Mouse (Mus musculus): ENCODE measurements around the gene Smim14. TPM values are rescaled to one million over a fixed set of nuclear protein-coding genes. Genes with fewer than 3 reads are reported as not detected.
"Not testable (repeated sequence)": the region's sequence is repeated elsewhere in the genome, so short reads cannot be mapped to it uniquely, and the experiment has no call there.

Gene Smim14
- total RNA-seq, 2 experiments from 2014 or later: 115 to 117 TPM

DNA sequence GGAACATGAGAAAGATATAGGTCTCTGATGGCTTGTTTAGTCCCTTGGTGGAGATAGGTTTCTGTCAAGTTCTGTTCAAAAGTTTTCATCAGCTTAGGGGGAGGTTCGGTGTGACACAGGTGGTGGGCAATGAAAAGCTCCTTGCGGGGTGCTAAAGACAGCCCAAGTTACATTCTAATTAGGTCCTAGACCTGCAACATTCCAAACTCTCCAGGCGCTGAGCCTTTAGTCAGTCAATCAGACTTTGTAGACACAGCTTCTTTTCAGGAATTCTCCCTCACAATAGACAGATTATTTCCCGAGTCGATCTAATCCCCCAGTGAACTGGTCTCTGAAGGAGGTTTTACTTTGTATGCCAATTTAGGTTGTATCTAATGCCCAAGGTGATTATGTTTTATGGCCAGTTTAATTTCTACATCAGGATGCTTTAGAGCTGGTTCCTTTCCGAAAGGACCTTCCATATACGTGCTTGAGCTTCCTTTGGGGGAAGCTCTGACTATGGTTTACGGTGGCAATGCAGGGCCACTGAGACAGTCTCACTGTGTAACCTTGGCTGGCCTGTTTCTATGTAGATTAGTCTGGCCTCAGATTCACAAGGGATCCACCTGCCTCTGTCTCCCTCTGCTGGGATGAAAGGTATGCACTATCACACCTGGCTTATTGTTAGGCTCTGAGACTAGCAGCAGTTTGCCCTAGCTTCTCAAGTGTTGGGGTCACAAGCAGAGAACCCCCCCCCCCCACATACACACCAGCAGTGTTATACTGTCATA, 11.1 kb downstream of the Smim14 start:
- no peak for DNase-seq (ENCODE audit: low spot score in 2 of 2)

GRCm38 (mm10) chr5:65524831-65525230, 12.2 kb downstream of the Smim14 start:
- no peak for DNase-seq (ENCODE audit: low spot score in 2 of 2)

GRCm38 (mm10) chr5:65521803-65522202, 15.2 kb downstream of the Smim14 start:
- no peak for DNase-seq (ENCODE audit: low spot score in 2 of 2)

GRCm38 (mm10) chr5:65514635-65515278, 22.2 kb downstream of the Smim14 start:
- DNase-seq (ENCODE audit: low spot score in 2 of 2): no peak

GRCm38 (mm10) chr5:65513506-65513905, 23.5 kb downstream of the Smim14 start:
- no peak for DNase-seq (ENCODE audit: low spot score in 2 of 2)

GRCm38 (mm10) chr5:65508395-65508794, 28.6 kb downstream of the Smim14 start:
- no peak for DNase-seq (ENCODE audit: low spot score in 2 of 2)

GRCm38 (mm10) chr5:65505786-65506185, 31.2 kb downstream of the Smim14 start:
- no peak for DNase-seq (ENCODE audit: low spot score in 2 of 2)

- DNase-seq (ENCODE audit: low spot score in 2 of 2): no peak
Observed at GRCm38 (mm10) chr5:65501407-65501806, 35.6 kb downstream of the Smim14 start.

- no peak for DNase-seq (ENCODE audit: low spot score in 2 of 2)
Observed at GRCm38 (mm10) chr5:65500231-65500630, 36.8 kb downstream of the Smim14 start.

DNA sequence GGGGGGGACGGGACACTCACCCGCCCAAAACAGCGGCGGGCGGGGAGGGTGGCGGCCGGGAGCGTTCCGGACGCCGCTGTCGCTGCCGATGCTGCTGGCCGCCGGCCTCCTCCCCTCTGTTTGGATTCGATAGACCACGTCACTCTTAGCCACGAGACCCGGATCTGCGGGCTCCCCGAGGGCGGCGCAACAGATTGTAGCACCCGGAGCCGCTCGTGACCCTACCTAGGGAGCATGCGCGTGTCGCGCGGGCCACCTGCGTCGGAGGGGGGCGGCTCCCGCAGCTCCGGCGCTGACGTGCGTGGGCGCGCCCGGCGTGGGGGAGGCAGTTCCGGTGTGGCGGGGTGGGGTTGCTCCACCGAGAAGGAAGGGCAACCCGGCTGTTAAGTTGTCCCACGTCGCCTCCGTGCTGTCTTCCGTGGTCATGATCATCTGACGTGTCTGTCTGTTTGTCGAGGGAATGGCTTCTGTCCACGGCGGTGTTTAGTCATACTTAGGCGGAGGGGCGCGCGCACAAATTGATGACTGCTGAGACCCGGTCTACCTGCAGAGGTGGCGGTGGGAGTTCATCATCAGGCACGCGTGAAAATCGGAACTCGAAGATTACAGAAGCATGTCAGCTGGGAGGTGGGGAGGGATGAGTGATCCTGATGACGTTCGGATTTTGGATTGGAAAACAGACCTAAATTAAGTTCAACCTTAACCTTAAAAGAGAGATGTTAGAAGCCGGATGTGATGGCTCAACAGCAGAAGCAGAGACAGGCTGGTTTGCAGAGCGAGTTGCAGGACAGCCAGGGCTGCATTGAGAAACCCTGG, 44.1 kb downstream of the Smim14 start, which contains the start of gene Gm43552:
Gene Gm43552, minus strand, starts transcription at position 118 of the 816 bp plus-strand sequence.
- DNase-seq (ENCODE audit: low spot score in 2 of 2): peak; percentile 83 to 94

GRCm38 (mm10) chr5:65491767-65492715, 44.9 kb downstream of the Smim14 start:
- DNase-seq (ENCODE audit: low spot score in 2 of 2): peak; percentile 52 to 58

DNA sequence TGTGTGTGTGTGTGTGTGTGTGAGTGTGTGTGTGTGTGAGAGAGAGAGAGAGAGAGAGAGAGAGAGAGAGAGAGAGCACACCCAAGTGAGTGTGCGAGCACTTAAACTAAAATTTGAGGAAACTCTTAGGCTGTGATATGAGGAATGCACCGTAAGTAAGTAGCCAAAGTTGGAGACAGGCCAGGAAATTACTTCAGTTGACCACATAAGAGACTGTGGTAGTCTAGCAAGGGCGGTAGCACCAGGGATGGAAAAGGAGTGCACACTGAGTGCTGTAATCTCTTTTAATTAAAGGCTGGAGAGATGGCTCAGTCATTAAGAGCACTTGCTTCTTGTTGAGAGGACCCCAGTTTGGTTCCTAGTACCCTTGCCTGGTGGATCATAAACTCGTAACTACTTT, 47.2 kb downstream of the Smim14 start:
- no peak for DNase-seq (ENCODE audit: low spot score in 2 of 2)

- DNase-seq (ENCODE audit: low spot score in 2 of 2): no peak
Observed at GRCm38 (mm10) chr5:65488725-65489124, 48.3 kb downstream of the Smim14 start.

DNA sequence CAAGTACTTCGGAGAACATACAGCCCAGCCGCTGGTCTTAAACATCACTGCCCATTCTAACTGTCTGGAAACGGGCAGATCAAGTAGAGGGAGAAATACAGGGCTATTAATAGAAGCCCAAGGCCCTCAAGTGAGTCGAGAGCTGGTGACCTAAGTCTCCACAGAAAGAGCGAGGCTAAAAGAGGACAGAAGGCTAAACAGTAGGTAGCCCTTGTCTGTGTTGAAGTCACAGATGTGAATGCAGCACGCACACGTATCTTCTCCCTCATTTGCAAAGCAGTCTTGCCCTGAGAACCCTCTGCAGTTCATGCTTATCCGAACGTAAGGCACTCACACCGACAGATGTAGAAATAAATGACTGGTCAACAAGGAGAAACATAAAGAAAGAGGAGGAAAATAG, 49.6 kb downstream of the Smim14 start:
- DNase-seq (ENCODE audit: low spot score in 2 of 2): no peak

DNA sequence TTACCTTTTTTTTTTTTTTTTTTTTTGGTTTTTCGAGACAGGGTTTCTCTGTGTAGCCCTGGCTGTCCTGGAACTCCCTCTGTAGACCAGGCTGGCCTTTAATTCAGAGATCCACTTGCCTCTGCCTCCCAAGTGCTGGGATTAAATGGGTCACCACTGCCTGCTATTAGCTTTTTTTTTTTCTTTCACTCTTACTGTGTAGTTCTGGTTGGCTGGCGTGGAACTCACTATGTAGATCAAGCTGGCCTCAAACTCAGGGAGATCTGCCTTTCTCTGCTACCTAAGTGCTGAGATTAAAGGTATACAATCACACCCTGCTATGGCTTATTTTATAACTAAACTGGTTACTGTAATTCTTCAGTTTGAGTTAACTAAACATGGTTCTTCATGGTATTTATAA, 50.5 kb downstream of the Smim14 start:
- no peak for DNase-seq (ENCODE audit: low spot score in 2 of 2)

DNA sequence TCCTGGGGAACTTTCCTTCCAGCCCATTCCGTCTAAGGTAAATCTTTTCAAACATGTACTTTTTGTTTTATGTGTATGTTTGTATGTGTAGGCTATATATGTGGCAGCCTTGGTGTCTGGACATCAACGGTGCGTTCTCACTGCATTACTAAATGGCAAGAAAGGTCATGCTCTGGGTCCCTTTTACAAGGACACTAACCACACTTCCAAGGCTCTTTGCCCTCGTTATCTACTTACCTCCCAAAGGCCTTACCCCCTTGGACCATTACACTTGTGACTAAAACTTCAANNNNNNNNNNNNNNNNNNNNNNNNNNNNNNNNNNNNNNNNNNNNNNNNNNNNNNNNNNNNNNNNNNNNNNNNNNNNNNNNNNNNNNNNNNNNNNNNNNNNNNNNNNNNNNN, 54.0 kb downstream of the Smim14 start:
- DNase-seq (ENCODE audit: low spot score in 2 of 2): no peak

GRCm38 (mm10) chr5:65480511-65480910, 56.5 kb downstream of the Smim14 start:
- DNase-seq (ENCODE audit: low spot score in 2 of 2): no peak

GRCm38 (mm10) chr5:65479681-65480445, 57.1 kb downstream of the Smim14 start:
- no peak for DNase-seq (ENCODE audit: low spot score in 2 of 2)

DNA sequence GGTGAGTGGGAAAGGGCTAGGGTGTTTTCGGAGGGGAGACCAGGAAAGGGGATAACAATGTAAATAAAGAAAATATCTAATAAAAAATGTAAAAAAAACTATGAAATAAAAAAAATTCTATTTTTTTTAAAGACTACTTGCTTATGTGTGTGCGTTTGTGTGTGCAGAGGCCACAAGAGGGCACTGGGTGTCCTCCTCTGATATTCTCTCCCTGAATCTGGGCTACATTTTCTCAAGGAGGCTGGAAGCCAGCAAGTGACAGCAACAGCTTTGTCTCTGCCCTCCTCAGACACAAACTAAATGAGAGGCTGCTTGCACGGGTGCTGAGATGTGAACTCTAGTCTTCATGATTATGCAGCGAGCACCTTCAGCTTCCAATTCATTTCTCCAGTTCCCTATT, 58.8 kb downstream of the Smim14 start:
- DNase-seq (ENCODE audit: low spot score in 2 of 2): no peak

GRCm38 (mm10) chr5:65476739-65477138, 60.2 kb downstream of the Smim14 start:
- not testable (repeated sequence) for DNase-seq (ENCODE audit: low spot score in 2 of 2)
